Mouse (Mus musculus): ENCODE results near the gene Cerk. TPM values are rescaled to one million over a fixed set of nuclear protein-coding genes. Genes with fewer than 3 reads are reported as not detected.
"Not testable (repeated sequence)": the region's sequence is repeated elsewhere in the genome, so short reads cannot be mapped to it uniquely, and the experiment has no call there.

The Cerk gene
- polyA plus RNA-seq, 1 experiment from 2014 or later, result 9.4 TPM

DNA sequence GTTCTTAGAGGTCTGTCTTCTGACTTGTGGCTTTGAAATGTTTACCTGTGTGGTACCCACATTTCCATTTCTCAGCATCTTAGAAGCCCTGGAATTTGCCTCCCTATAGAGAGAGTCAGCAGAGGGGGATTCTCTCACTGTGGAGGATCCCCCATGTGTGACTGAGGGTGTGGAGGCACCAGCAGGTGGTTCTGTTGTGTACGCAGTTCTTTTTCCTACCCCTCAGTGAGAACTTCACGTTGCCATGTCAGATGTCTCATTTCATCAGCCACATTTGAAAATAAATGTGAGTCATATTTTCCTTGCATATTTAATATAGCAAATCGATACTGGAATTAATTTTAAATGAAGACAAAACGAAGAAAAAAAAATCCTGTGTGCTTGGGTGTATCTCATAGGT is 35.4 kb upstream of the Cerk start:
- Histone ChIP-seq H3K27me3 (ENCODE audit: insufficient read depth, low read length) (no peaks in the 10 kb centered on the region), H3K4me3 (replicated peaks; ENCODE audit: low read depth, low read length) (no peak overlapping the region), H3K4me1 (replicated peaks; ENCODE audit: insufficient read depth, low read length) (peaks cover 15% of the 10 kb centered on the region; the same call in 1 of the 2 replicates), H3K4me2 (ENCODE audit: low read length) (no peak overlapping the region), H3K9me3 (replicated peaks; ENCODE audit: low read length) (no peaks in the 10 kb centered on the region), H3K27ac (no peak overlapping the region), H3K9ac (ENCODE audit: low read depth, low read length) (no peak overlapping the region), H3K36me3 (ENCODE audit: insufficient read depth, low read length) (no peaks in the 10 kb centered on the region)
- WGBS, result 83% methylated on average over 4 of the region's 4 CpGs
- no peak for DNase-seq (ENCODE audit: low spot score)
- TF ChIP-seq CTCF (IDR thresholded peaks at IDR 0.05; ENCODE audit: low read depth), result no peak
- no peak for ATAC-seq (replicated peaks; ENCODE audit: low FRiP score, low read depth)

DNA sequence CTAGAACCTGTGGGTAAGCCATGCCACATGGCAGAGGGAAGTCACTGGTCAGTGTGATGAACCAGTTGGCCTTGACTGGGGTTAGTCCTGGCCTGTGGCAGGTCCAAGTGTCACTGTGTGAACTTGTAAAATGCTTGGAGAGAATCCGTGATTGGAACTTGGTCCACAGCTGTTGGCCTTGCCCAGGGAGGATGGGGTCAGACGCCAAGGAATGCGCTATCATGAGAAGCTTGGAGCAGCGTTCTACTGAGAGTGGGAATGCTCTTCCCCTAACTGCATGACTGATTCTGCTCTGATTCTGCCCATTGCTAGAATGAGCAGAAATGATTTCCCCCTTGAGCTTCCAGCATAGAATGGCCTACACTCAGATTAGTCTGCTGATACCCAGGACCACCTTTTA is 34.8 kb upstream of the Cerk start:
- no peak overlapping the region for H3K4me2 ChIP-seq (ENCODE audit: low read length)
- peak; percentile 27; the same call in 1 of the 2 replicates for ATAC-seq (replicated peaks; ENCODE audit: low FRiP score, low read depth)
- H3K9ac ChIP-seq (ENCODE audit: low read depth, low read length), result no peak overlapping the region
- DNase-seq (ENCODE audit: low spot score), result no peak
- H3K27me3 ChIP-seq (ENCODE audit: insufficient read depth, low read length), result no peaks in the 10 kb centered on the region
- 49% methylated on average over 4 of the region's 4 CpGs for WGBS
- H3K9me3 ChIP-seq (replicated peaks; ENCODE audit: low read length), result no peaks in the 10 kb centered on the region
- H3K4me3 ChIP-seq (replicated peaks; ENCODE audit: low read depth, low read length), result no peak overlapping the region
- H3K36me3 ChIP-seq (ENCODE audit: insufficient read depth, low read length), result no peaks in the 10 kb centered on the region
- H3K27ac ChIP-seq, result peak overlapping the region; percentile 68
- H3K4me1 ChIP-seq (replicated peaks; ENCODE audit: insufficient read depth, low read length), result peaks cover 15% of the 10 kb centered on the region; the same call in 1 of the 2 replicates
- no peak for TF ChIP-seq CTCF (IDR thresholded peaks at IDR 0.05; ENCODE audit: low read depth)

DNA sequence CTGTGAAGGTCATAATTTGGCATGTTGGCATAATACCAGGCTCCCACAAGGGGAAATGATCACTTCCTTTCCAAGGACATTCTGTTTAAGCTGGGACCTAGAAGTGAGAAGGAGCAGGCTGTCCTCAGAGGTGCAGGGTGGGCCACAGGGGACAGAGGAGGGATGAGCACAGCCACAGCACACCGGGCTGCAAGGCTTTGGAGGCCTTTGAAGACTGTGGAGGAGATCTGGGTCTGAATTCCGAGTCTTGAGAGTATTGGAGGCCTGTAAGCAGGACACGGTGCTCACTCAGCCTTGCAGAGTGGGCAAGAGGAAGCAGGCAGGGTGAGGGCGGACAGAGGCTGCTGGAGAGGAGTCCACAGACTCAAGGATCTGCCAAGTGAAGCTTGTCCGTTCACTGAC is 34.3 kb upstream of the Cerk start:
- TF ChIP-seq CTCF (IDR thresholded peaks at IDR 0.05; ENCODE audit: low read depth), result no peak
- no peaks in the 10 kb centered on the region for H3K36me3 ChIP-seq (ENCODE audit: insufficient read depth, low read length)
- no peaks in the 10 kb centered on the region for H3K9me3 ChIP-seq (replicated peaks; ENCODE audit: low read length)
- no peak for DNase-seq (ENCODE audit: low spot score)
- peaks cover 15% of the 10 kb centered on the region; the same call in 1 of the 2 replicates for H3K4me1 ChIP-seq (replicated peaks; ENCODE audit: insufficient read depth, low read length)
- H3K4me3 ChIP-seq (replicated peaks; ENCODE audit: low read depth, low read length), result no peak overlapping the region
- H3K27ac ChIP-seq, result peak overlapping the region; percentile 68
- no peaks in the 10 kb centered on the region for H3K27me3 ChIP-seq (ENCODE audit: insufficient read depth, low read length)
- no peak overlapping the region for H3K9ac ChIP-seq (ENCODE audit: low read depth, low read length)
- peak; percentile 71 for ATAC-seq (replicated peaks; ENCODE audit: low FRiP score, low read depth)
- 39% methylated on average over 5 of the region's 5 CpGs for WGBS
- no peak overlapping the region for H3K4me2 ChIP-seq (ENCODE audit: low read length)

DNA sequence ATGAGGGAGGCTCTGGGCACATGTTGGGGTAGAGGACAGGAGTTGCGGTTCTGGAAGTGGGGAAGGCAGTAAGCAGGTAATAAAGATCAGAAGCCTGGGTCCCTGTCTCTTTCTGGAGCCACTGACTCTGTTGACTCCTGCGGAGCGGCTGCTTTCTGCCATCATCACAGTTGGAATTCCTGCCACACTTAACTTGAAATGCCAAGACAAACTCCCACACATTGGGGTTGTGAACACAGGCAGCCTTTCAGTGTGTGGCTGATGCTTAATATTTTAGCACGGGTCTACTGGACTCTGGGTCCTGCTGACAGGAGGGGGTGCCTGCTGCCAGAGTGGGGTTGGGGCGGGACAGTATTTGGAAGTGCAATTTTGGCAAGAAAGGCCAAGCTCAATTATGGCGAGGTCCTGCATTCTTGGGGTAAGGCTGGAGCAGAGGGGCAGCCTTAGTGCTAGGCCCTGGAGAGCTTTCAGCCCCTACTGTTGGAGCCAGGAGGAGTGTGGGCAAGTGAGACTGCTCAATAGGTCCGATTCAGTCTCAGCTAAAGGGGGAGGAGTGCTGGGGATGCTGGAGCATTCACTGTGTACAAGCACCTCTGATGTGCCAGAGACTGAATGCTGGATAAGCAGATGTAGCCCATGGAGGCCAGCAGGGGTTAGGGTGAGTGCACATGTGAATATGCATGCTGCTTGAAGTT is 33.7 kb upstream of the Cerk start:
- Histone ChIP-seq H3K9ac (ENCODE audit: low read depth, low read length) (no peak overlapping the region), H3K4me1 (replicated peaks; ENCODE audit: insufficient read depth, low read length) (peaks cover 15% of the 10 kb centered on the region), H3K4me3 (replicated peaks; ENCODE audit: low read depth, low read length) (no peak overlapping the region), H3K27me3 (ENCODE audit: insufficient read depth, low read length) (no peaks in the 10 kb centered on the region), H3K27ac (peak overlapping the region; percentile 68; the same call in 1 of the 2 replicates), H3K9me3 (replicated peaks; ENCODE audit: low read length) (no peaks in the 10 kb centered on the region), H3K36me3 (ENCODE audit: insufficient read depth, low read length) (no peaks in the 10 kb centered on the region), H3K4me2 (ENCODE audit: low read length) (no peak overlapping the region)
- no peak for DNase-seq (ENCODE audit: low spot score)
- peak; percentile 53 for ATAC-seq (replicated peaks; ENCODE audit: low FRiP score, low read depth)
- 51% methylated on average over 7 of the region's 7 CpGs for WGBS
- TF ChIP-seq CTCF (IDR thresholded peaks at IDR 0.05; ENCODE audit: low read depth), result no peak

DNA sequence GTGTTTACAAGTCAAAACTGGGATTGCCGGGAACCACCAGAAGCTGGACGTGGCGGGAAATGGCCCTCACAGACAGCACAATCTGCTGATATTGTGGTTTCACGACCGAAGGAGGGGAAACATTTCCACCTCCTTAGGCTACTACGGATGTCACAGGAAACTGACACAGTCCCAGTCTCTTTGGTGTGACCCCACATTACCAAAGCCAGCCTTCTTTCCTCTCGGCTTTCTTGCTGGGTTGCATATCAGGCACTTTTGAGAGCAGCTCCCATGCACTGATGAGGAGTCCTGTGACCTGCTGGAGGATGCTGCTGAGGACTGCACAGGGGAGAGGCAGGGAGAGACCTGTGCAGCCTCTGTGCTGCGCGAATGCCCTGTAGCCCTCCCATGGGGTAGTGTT is 30.7 kb upstream of the Cerk start:
- not testable (repeated sequence) for H3K4me3 ChIP-seq (replicated peaks; ENCODE audit: low read depth, low read length); H3K27me3 ChIP-seq (ENCODE audit: insufficient read depth, low read length); H3K9me3 ChIP-seq (replicated peaks; ENCODE audit: low read length); DNase-seq (ENCODE audit: low spot score); H3K27ac ChIP-seq; H3K36me3 ChIP-seq (ENCODE audit: insufficient read depth, low read length); H3K9ac ChIP-seq (ENCODE audit: low read depth, low read length); ATAC-seq (replicated peaks; ENCODE audit: low FRiP score, low read depth); H3K4me2 ChIP-seq (ENCODE audit: low read length)
- WGBS, result 77% methylated on average over 9 of the region's 9 CpGs
- peaks cover 22% of the 10 kb centered on the region for H3K4me1 ChIP-seq (replicated peaks; ENCODE audit: insufficient read depth, low read length)

DNA sequence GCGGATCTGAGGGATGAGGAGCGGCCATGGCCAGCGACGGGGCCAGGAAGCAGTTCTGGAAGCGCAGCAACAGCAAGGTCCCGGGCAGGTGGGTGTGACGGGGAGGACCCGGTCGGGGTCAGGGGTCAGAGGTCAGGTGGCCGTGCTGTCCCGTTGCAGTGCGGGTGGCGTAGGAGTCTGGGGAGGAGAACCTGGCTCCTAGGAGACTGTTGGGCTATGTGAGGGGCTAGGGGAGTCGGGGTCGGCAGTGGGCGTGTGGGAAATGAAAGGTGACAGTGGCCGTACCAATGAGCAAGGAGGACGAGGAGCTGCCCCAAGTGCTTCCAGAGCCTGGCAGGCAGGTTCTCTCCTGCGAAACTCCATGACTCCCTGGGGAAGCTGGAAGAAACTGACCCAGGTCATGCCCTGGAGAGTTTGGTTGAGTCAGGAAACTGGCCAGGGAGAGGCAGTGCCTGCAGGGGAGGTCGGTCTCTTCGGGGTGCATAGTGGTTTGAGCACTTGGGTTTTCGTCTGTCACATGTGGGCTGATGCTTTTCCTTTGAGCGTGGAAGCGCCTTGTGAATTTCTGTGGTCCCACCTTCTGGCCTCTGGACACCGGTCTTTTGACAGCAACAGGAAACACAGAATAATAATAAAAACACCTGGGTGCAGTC is 28.7 kb upstream of the Cerk start:
- peak; percentile 59; the same call in 1 of the 2 replicates for ATAC-seq (replicated peaks; ENCODE audit: low FRiP score, low read depth)
- H3K27ac ChIP-seq, result peak overlapping the region; percentile 92

More for the DNA sequence above, 28.7 kb upstream of the Cerk start:
- no peak for TF ChIP-seq CTCF (IDR thresholded peaks at IDR 0.05; ENCODE audit: low read depth)
- Histone ChIP-seq H3K36me3 (ENCODE audit: insufficient read depth, low read length) (no peaks in the 10 kb centered on the region), H3K9ac (ENCODE audit: low read depth, low read length) (peak overlapping the region; percentile 84), H3K9me3 (replicated peaks; ENCODE audit: low read length) (no peaks in the 10 kb centered on the region), H3K4me3 (replicated peaks; ENCODE audit: low read depth, low read length) (peak overlapping the region; percentile 85), H3K27me3 (ENCODE audit: insufficient read depth, low read length) (no peaks in the 10 kb centered on the region), H3K4me1 (replicated peaks; ENCODE audit: insufficient read depth, low read length) (peaks cover 9% of the 10 kb centered on the region), H3K4me2 (ENCODE audit: low read length) (peak overlapping the region; percentile 86)
- no peak for DNase-seq (ENCODE audit: low spot score)
- WGBS, result 8% methylated on average over 25 of the region's 25 CpGs

Data from kidney, postnatal 0 days (tissue).